Mouse (Mus musculus) heart, adult 9 months (tissue): ENCODE results near the gene Cmtm3.
"Not testable (repeated sequence)": the region's sequence is repeated elsewhere in the genome, so short reads cannot be mapped to it uniquely, and the experiment has no call there.

ENCODE experiments used
- DNase-seq, 2 experiments: peaks; one replicate each; pipeline ENCODE4 v3.0.0; 2022; ENCODE audit warnings: low spot score in 2 of 2

Cmtm3 gene

DNA sequence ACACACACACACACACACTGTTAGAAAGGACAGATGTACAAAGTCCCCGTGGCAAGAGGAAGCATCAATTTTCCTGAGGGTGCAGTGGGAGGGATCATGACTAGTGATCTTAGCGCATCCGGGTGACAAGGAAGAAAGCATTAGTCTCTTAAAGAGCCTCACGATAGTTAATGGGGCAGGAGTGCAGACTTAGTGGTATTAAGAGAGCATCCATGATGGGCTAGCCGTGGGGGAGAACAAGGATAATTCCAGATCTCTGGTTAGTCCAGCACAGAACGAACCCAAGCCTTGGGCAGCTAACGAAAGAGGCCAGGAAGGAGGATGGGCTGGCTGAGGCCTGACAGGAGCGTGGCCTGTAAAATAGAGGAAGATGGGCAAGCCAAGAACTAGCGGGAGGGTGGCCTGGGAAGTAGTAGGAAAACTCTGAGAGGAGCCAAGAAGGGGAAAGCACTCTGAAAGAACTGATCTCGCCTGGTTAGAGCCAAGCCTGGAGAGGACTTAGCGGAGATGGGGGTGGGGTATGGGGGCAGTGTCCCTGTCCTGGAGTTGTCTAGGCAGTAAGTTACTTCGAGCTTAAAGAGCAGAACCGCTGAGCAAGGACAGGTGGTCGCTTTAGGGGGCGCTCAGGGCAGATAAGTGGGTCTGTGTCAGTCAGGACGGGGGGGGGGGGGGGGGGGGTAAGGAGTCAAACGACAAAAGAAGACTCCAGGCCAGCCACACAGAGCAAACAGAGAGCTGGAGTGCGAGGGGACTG is at the start of gene Cmtm3:
Gene Cmtm3, plus strand, starts transcription at position 182 of the 754 bp plus-strand sequence.
- DNase-seq, result peak; percentile 57 to 68

DNA sequence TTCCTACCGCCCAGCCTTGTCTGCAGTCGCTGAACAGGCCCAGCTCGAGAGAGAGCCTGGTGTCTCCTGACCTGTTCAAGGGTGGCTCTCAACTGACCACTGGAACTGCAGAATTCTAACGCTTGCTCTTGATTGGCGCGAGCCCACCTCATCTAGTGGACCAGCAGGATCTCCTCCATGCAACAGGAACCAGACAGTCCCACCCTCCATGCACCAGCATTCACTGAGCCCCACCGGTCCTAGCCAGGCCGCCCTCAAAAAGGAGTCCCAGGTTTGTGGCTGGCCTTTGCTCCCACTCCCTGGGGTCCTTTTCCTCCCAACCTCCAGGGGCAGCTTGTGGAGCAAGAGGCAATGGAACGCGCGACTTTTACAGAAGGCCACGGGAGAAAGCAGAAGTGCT is 46.1 kb upstream of the Cmtm3 start, which contains the start of gene Cmtm2a:
Gene Cmtm2a, minus strand, starts transcription at position 101 of the 400 bp plus-strand sequence.
- not testable (repeated sequence) for DNase-seq

DNA sequence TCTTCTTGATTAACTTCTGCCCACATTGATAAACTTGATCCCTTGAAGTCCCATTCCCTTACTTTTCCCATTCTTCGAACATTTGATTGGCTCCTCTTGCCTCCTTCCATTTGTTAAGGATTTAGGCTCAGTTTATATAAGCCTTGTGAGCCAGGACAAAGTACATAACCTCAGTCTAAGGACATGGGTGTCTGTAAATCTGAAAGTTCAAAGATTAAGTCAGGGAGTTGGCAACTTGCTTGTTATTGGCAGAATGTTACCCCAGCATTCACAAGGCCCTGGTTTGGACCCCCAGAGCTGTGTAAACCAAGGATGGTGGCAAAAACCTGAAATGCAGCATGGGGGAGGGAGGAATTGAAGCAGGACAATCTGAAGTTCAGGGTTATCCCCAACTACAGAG is 44.8 kb upstream of the Cmtm3 start:
- DNase-seq, result no peak

DNA sequence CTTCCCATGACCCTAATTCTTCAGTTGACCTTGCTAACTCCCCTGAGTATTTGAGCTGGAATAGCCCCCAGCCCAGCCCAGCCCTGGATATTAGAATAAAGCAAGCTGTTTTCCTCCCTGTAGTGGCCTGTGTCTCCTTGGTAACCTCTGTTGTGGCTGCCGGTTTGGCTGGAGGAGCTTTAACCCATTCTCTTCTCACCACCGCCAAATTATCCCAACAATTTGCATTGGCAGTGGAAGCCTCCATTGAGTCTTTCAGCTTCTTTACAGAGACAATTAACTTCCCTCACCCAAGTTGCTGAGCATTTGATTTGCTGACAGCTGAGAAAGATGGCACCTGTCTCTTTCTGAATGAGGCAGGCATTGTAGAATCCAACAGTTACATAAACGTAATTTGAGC is 37.6 kb upstream of the Cmtm3 start:
- DNase-seq, result peak; percentile 10 to 27

DNA sequence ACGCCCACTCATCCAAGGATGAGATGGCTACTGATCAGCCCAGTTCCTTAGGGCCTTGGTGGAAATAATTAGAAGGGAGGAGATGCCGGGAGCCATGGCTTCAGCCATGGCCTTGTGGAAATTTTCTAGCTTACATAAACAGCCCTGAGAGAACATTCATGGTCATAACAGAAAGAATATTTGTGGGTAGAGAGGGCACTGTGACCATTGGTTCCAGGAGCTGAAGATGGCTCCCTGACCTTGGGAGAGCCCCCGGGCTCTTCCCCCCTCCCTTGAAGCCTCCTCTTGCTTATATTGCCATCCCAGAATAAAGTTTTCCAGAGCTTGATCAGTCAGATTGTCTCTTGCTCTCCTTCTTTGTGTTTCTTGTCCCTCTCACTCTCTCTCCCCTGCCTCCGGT is 36.7 kb upstream of the Cmtm3 start:
- DNase-seq, result not testable (repeated sequence)

DNA sequence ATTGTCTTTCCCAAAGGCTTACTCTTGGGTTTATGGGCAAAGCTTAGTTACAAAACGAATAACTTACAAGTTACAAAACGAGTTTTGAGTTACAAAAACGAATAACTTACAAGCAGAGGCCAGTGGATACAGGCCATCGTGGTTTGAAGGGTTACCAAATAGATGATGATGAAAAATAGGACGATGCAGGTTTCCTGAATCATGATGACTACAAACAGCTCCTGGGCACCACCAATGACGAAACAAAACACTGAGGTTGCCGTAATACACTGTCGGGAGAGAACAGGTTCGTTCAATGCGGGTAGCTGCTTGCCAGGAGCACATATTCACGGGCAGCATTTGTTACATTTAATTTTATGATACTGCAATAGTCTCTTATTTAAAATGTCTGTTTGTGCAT is 34.2 kb upstream of the Cmtm3 start:
- no peak for DNase-seq

DNA sequence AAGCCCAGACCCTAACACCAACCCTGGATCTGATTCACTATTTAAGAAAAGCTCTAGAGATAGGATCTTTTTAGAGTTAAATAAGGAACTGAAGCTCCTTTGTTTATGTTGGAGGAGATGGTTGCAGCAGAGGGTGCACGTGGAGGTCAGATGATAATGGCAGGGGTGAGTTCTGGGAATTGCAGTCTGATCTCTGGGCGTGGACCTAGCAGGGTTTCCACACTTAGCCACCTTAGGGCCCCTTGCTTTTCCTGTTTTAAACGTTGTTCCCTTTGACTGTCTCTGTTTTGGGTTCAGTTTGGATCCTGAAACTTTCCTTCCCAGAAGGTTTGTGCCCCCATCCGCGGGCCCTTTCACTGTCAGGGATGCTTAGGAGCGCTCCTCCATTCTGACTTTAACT is 30.9 kb upstream of the Cmtm3 start:
- DNase-seq, result not testable (repeated sequence)

DNA sequence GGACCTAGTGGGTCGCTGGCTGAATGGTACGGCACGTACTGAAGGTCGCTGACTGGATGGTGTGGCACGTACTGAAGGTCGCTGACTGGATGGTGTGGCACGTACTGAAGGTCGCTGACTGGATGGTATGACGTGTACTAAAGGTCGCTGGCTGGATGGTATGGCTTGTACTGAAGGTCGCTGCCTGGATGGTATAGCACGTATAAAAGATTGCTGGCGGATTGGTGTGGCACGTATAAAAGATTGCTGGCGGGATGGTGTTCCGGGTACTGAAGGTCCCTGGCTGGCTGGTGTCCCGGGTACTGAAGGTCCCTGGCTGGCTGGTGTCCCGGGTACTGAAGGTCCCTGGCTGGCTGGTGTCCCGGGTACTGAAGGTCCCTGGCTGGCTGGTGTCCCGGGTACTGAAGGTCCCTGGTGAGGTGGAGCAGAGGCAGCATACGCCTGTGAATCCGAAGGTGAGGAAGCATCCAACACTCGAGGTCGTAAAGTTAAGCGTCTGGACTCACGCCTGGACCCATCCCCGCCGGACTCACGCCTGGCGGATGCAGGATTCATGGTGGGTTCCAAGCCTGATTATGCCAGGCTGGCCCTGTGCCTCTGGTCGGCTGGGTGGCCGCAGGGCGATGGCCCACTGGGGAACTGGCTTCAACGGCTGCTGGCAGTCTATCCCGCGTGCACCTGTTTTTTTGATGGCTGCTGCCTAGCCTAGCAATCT is 29.6 kb upstream of the Cmtm3 start, which contains the start of the genes Gm45711 and Cmtm1:
Gene Gm45711, minus strand, starts transcription at position 641 of the 715 bp plus-strand sequence.
Gene Cmtm1, minus strand, starts transcription at position 705 of the 715 bp plus-strand sequence.
- DNase-seq, result peak; percentile 42 to 53

DNA sequence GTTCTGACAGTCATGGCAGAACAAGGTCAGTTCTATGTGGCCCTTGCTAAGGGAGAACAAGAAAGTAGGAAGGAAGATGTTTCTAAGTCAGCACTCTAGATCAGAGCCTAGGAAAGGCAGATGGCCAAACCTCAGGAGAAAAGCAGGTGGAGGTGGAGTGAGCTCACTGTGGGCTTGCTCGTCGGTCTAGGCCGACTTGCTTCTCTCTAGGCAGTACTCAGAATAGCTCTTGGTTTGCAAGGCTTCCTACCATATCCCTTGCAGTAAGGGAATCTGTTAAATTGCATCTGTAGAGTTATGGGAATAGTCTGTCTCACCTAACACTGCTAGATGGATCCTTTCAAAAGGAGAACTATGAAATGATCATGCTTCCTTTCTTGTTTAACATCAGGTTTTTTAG is 27.2 kb upstream of the Cmtm3 start:
- not testable (repeated sequence) for DNase-seq

DNA sequence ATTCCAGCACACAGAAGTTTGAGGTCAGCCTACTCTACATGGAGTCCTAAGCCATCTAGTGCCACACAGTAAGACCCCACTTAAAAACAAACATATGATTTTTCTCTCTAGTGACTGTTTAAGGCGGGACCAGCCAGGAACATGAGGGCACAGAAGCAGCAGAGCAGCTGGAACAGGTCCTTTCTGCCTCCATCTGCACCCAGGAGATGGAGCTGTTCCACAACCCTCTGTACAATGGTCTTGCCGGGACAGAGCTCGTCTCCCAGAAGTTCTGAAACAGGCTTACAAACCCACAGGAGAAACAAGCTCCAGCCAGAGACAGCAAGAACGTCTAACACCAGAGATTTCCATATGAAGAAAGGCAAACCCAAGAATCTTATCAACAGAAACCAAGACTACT is 25.9 kb upstream of the Cmtm3 start:
- DNase-seq, result peak in 1 of 2 experiments; percentile 18

DNA sequence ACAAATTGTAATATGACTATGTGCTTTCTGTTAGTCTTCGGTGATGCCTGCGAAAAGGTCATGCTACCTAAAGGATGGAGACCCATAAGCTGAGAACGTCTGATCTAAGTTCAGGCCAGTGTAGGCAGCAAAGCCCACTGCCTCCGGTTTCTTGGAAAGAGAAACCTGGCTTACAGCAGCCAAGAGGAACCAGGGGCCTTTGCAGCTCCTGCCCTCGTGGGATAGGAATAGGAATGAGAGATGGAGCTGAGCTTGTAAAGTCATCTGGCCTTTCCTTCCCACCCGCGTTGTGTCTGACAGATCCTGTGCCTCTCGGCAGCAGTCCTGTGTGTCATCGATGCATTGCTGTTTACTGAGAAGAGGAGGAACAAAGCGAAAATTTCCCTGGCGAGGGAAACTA is 17.9 kb upstream of the Cmtm3 start, which contains the start of gene Gm11020:
Gene Gm11020, plus strand, starts transcription at position 301 of the 400 bp plus-strand sequence.
- not testable (repeated sequence) for DNase-seq

DNA sequence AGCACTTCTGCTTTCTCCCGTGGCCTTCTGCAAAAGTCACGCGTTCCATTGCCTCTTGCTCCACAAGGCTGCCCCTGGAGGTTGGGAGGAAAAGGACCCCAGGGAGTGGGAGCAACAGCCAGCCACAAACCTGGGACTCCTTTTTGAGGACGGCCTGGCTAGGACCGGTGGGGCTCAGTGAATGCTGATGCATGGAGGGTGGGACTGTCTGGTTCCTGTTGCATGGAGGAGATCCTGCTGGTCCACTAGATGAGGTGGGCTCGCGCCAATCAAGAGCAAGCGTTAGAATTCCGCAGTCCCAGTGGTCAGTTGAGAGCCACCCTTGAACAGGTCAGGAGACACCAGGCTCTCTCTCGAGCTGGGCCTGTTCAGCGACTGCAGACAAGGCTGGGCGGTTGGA is 17.3 kb upstream of the Cmtm3 start, which contains the start of gene Cmtm2b:
Gene Cmtm2b, plus strand, starts transcription at position 301 of the 400 bp plus-strand sequence.
- not testable (repeated sequence) for DNase-seq

DNA sequence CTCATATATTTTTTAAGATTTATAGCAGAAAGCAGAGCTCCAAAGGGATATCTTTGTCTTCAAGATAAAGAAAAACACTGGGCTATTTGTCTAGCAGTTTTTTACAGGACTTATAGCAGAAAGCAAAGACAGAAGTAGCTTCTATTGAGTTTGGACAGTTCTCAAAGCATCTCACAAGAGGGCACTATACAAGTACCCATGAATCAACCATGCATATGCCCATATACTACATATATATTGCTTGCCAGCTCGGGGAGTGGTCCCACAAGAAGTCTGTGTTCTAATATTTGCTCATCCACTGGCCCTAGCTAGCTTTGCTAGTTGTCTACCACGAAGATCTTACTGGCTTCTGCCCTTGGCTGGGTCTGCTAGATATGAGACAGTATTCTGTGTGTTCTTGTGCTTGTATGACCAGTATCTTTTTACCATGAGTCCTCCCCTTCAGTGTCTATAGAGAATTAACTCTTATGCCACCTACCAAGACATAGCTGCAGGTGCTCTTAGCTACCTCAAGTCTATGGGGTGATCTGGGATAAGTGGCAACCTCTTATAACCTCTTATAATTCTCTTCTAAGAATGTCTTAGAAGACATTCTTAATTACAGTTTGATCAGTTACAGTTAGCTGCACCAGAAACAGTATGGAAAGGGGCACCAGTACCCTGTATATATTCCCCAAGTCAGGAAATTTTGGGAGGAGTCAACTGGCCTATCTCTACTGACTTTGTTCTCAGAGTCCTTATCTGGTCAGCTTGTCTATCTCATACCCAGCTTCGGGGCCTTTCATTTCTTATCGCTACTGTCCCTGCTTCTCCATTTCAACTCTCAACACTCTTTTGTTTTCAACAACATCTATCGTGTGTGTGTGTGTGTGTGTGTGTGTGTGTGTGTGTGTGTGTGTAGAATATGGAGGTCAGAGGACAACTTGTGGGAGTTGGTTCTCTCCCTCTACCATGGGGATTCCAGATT is 6.3 kb upstream of the Cmtm3 start:
- no peak for DNase-seq

DNA sequence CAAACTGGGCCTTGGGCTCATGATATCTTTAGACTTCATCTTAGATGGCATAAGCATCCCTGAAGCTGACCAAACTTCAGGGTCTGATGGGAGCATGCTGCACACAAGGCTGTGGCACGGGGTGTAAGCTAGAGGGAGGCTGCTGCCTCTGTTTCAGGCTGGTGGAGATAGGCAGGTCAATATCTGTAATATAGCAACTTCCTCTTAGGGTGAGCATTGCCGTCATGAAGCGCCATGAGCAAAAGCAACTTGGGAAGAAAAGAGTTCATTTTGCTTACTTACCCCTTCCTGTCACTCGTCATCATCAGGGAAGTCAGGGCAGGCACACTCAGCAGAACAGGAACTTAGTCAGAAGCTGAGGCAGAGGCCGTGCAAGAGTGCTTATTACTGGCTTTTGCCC is 5.4 kb upstream of the Cmtm3 start:
- no peak for DNase-seq

DNA sequence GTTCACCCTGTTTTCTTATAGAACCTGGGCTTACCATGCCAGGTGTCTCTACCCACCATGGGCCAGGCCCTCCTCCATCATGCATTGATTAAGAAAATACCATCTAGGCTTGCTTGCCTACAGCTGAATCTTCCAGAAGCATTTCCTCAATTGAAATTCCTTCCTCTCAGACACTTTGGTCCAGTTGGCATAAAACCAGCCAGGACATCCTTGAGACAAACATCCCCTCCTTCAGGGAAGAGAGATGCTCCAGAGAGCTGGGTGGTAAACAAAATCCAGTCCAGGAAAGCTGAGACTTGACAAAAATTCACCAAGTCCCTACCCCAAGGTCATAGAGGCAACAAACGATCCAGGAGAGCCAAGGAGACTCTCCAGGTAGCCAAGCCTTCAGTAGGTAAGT is 5.0 kb upstream of the Cmtm3 start:
- DNase-seq, result no peak

DNA sequence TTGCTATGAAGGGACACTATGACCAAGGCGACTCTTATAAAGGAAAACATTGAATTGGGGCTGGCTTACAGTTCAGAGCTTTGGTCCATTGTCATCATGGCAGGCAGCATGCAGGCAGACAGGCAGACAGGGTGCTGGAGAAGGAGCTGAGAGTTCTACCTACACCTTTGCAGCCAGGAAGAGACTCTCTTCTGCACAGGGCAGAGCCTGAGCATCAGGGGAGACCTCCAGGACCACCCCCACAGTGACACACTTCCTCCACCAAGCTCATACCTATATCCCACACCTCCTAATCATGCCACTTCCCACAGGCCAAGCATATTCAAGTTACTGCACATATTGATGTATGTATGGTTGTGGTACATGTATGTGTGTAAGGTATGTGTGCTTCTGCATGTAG is 2.4 kb upstream of the Cmtm3 start:
- no peak for DNase-seq

DNA sequence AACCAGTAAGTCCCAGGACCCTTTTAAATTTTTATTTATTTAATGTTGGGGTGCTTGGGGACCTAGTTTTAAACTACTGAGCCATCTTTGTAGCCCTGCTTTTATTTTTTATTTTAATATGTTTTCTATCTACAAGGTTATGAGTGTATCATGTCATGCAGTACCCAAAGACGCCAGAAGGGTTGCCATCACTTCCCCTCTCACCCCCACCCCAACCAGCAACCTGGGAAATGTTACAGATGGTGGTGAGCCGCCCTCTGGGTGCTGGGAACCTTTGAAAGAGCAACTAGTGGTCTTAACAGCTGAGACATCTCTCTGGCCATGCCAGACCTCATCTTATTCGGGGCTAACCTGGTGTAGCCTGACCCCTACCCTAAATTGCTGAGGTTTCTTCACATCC is 1.3 kb upstream of the Cmtm3 start:
- DNase-seq, result no peak

DNA sequence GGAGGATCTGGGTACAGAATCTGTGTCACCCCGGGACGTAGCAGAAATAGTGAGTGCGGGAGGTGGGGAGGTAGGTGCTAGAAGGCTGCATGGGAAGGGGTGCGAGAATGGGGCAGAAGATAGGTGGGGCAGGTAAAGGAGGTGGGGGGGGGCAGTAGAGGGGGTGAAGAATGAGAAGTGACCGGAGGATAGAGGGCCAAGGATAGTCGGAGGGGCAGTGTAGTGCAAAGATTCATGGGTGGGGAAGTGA is 698 bp downstream of the Cmtm3 start:
- no peak for DNase-seq

DNA sequence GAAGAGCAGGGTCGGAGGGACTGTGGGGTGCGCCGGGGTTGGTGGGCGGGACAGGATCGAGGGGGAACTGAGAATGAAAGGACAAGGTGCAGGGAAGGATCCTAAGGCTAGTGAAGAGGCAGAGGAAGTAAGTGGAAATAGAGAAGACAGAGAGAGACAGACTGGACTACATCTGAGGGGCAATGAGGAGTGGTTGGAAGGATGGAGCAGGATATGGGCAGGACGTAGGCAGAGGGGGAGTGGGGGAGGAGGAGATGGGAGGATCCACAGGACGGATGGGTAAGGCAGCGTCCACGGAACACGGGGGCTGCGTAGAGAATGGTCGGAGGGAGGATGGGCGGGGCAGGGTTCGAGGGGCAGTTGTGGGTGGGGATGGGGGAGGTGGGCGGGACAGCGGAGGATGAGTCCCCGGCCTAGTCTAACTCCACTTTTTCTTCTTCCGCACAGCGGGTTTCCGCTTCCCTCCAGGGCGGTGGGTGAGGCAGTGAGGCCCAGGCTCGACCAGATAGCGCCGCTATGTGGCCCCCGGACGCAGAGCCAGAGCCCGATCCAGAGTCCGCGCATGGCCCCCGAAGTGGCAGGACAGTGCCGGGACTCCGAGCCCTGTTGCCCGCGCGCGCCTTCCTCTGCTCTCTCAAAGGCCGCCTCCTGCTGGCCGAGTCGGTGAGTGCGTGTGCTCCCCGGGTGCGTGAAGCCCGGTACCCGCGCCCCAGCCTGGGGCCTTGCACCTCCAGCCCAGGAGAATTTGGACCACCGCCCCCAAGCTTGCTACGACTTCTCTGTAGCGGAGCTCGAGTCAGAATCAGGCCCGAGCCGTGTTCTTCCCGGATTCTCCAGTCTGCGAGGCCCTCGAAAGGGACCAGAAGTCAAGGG is 1.3 kb downstream of the Cmtm3 start:
- peak; percentile 79 to 85 for DNase-seq

DNA sequence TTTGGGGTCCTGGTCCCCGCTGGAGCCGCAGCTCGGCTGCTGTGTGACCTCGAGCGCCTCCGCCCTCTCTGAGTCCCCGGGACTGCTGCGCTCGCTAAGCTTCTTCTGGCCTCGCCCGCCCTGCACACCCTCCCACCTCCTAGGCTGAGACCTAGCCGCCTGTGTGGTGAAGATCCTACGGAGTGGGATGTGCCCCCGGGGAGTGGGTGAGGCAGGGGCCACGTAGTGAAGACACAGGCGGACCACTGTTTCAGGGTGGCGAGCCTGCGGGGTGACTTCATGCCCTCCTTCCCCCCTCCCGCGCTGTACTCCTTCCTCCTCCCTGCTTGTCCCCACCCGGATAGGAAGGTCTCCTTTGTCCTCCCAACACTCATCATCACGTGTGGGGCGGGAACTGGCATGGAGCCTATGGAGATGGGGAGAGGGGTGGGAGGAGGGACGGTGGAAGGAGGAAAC is 1.9 kb downstream of the Cmtm3 start:
- DNase-seq, result peak; percentile 78 to 83

DNA sequence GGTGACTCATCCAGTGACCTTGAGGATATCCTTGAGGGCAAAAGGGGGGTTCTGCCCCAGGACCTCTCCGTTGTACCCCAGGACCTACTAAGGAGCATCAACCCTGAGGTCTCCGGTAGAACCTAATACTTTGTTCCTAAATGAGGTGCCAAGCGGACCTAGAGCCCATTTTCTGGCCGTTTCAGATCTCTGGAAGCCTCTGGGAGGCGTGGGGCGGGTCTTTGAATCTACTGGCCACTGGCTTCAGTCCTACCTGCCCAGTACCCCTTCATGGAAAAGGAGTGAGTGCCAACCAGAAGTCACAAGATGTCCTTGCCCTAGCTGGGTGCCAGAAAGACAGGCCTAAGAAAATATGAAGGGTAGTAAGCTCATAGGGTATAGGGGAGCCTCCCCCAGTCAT is 2.5 kb downstream of the Cmtm3 start:
- DNase-seq, result no peak
